Mouse (Mus musculus): ENCODE data around the gene Prr29. TPM values are rescaled to one million over a fixed set of nuclear protein-coding genes. Genes with fewer than 3 reads are reported as not detected.

Gene Prr29
- total and polyA plus RNA-seq, 2 experiments from 2014 or later: not detected

- ATAC-seq (no peak), DNase-seq (ENCODE audit: low spot score) (no peak)
- no peak for TF ChIP-seq CTCF (IDR thresholded peaks at IDR 0.05; ENCODE audit: low read depth)
- H3K4me1 ChIP-seq (ENCODE audit: insufficient read depth, low read length): no peaks in the 10 kb centered on the region
- no peak overlapping the region for H3K4me2 ChIP-seq (ENCODE audit: low read depth, low read length)
- WGBS: 94% methylated on average over 4 of the region's 4 CpGs
- H3K4me3 ChIP-seq (ENCODE audit: low read length): no peak overlapping the region
- no peaks in the 10 kb centered on the region for H3K27me3 ChIP-seq (ENCODE audit: insufficient read depth, low read length)
- no peak overlapping the region for H3K27ac ChIP-seq
- H3K9me3 ChIP-seq (ENCODE audit: low read length): no peaks in the 10 kb centered on the region
- H3K36me3 ChIP-seq (ENCODE audit: insufficient read depth, low read length): peaks cover 6% of the 10 kb centered on the region; the same call in 1 of the 2 replicates
- H3K9ac ChIP-seq (replicated peaks; ENCODE audit: low read length): no peak overlapping the region
Measured at GRCm38 (mm10) chr11:106426447-106426846, 61.2 kb downstream of the Prr29 start.

Other genes starting within 250 kb of the Prr29 start
- not detected in 2 replicates for gene Gm10840, start 204.6 kb upstream of the Prr29 start, total RNA-seq (2014; rRNA removed)
- gene Gm10840, start 204.6 kb upstream of the Prr29 start, polyA plus RNA-seq (2015; fragmentation: Nextera tagmentation; extraction: Ambion mirVana): not detected in 2 replicates
- gene Limd2, start 204.6 kb upstream of the Prr29 start, total RNA-seq (2014; rRNA removed): 72.2 and 80.6 TPM in 2 replicates
- gene Limd2, start 204.6 kb upstream of the Prr29 start, polyA plus RNA-seq (2015; fragmentation: Nextera tagmentation; extraction: Ambion mirVana): 120 and 124 TPM in 2 replicates
- gene Strada, start 163.3 kb upstream of the Prr29 start, total RNA-seq (2014; rRNA removed): 34.1 and 39.2 TPM in 2 replicates
- gene Strada, start 163.3 kb upstream of the Prr29 start, polyA plus RNA-seq (2015; fragmentation: Nextera tagmentation; extraction: Ambion mirVana): 23.6 and 25.0 TPM in 2 replicates
- 15.2 and 16.9 TPM in 2 replicates for gene Ccdc47, start 149.1 kb upstream of the Prr29 start, total RNA-seq (2014; rRNA removed)
- 85.2 TPM in 2 replicates for gene Ccdc47, start 149.1 kb upstream of the Prr29 start, polyA plus RNA-seq (2015; fragmentation: Nextera tagmentation; extraction: Ambion mirVana)
- 34.1 and 38.1 TPM in 2 replicates for gene Ddx42, start 148.5 kb upstream of the Prr29 start, total RNA-seq (2014; rRNA removed)
- 61.9 and 62.0 TPM in 2 replicates for gene Ddx42, start 148.5 kb upstream of the Prr29 start, polyA plus RNA-seq (2015; fragmentation: Nextera tagmentation; extraction: Ambion mirVana)
- gene Ftsj3, start 109.4 kb upstream of the Prr29 start, total RNA-seq (2014; rRNA removed): 24.4 and 55.6 TPM in 2 replicates
- 28.5 and 29.4 TPM in 2 replicates for gene Ftsj3, start 109.4 kb upstream of the Prr29 start, polyA plus RNA-seq (2015; fragmentation: Nextera tagmentation; extraction: Ambion mirVana)
- 55.4 and 58.9 TPM in 2 replicates for gene Psmc5, start 109.3 kb upstream of the Prr29 start, total RNA-seq (2014; rRNA removed)
- 305 and 308 TPM in 2 replicates for gene Psmc5, start 109.3 kb upstream of the Prr29 start, polyA plus RNA-seq (2015; fragmentation: Nextera tagmentation; extraction: Ambion mirVana)
- 26.8 and 34.1 TPM in 2 replicates for gene Smarcd2, start 92.5 kb upstream of the Prr29 start, total RNA-seq (2014; rRNA removed)
- gene Smarcd2, start 92.5 kb upstream of the Prr29 start, polyA plus RNA-seq (2015; fragmentation: Nextera tagmentation; extraction: Ambion mirVana): 10.4 and 12.3 TPM in 2 replicates
- 0.05 and 1.3 TPM in 2 replicates for gene Tcam1, start 88.8 kb upstream of the Prr29 start, total RNA-seq (2014; rRNA removed)
- gene Tcam1, start 88.8 kb upstream of the Prr29 start, polyA plus RNA-seq (2015; fragmentation: Nextera tagmentation; extraction: Ambion mirVana): 0.19 and 0.23 TPM in 2 replicates
- not detected in 2 replicates for gene Gh, start 63.6 kb upstream of the Prr29 start, total RNA-seq (2014; rRNA removed)
- gene Gh, start 63.6 kb upstream of the Prr29 start, polyA plus RNA-seq (2015; fragmentation: Nextera tagmentation; extraction: Ambion mirVana): not detected in 2 replicates
- gene Cd79b, start 50.7 kb upstream of the Prr29 start, total RNA-seq (2014; rRNA removed): 0.25 and 0.63 TPM in 2 replicates
- gene Cd79b, start 50.7 kb upstream of the Prr29 start, polyA plus RNA-seq (2015; fragmentation: Nextera tagmentation; extraction: Ambion mirVana): 1.3 and 1.7 TPM in 2 replicates
- gene Scn4a, start 12.2 kb upstream of the Prr29 start, total RNA-seq (2014; rRNA removed): under 0.01 and 0.22 TPM in 2 replicates
- gene Scn4a, start 12.2 kb upstream of the Prr29 start, polyA plus RNA-seq (2015; fragmentation: Nextera tagmentation; extraction: Ambion mirVana): 0.04 TPM in 1 of 2 replicates, not detected in the other
- 3.8 and 11.4 TPM in 2 replicates for gene Icam2, start 22.6 kb downstream of the Prr29 start, total RNA-seq (2014; rRNA removed)
- gene Icam2, start 22.6 kb downstream of the Prr29 start, polyA plus RNA-seq (2015; fragmentation: Nextera tagmentation; extraction: Ambion mirVana): 8.4 TPM in 2 replicates
- gene Ern1, start 122.4 kb downstream of the Prr29 start, total RNA-seq (2014; rRNA removed): 8.0 and 11.6 TPM in 2 replicates
- 3.0 and 3.4 TPM in 2 replicates for gene Ern1, start 122.4 kb downstream of the Prr29 start, polyA plus RNA-seq (2015; fragmentation: Nextera tagmentation; extraction: Ambion mirVana)
- 46.2 and 60.5 TPM in 2 replicates for gene Tex2, start 248.0 kb downstream of the Prr29 start, total RNA-seq (2014; rRNA removed)
- gene Tex2, start 248.0 kb downstream of the Prr29 start, polyA plus RNA-seq (2015; fragmentation: Nextera tagmentation; extraction: Ambion mirVana): 30.0 and 30.8 TPM in 2 replicates

Measured in hindbrain, postnatal 0 days (tissue).